Mouse (Mus musculus) large intestine, adult 2 months (tissue): ENCODE data around the gene 4930524N10Rik. TPM values are rescaled to one million over a fixed set of nuclear protein-coding genes. Genes with fewer than 3 reads are reported as not detected.

ENCODE experiments used
- DNase-seq: peaks from one replicate; pipeline ENCODE4 v3.0.0-alpha.2; 2012; ENCODE audit warnings: low read depth, low spot score
- WGBS: fragments of 180-500 bp; shearing (Covaris S2); methylation state at CpG from one replicate; pipeline ENCODE4 v1.1.7; 2018; 5-methylcytosine and 5-hydroxymethylcytosine counted together
- polyA plus RNA-seq: library from polyadenylated mRNA; depleted of rRNA; stranded (reverse); fragments of >200 nt; gene quantifications from 2 replicates; pipeline ENCODE4 v1.2.3, GENCODE M21; 2012; rRNA removed

The 4930524N10Rik gene
- polyA plus RNA-seq = not detected in 2 replicates

DNA sequence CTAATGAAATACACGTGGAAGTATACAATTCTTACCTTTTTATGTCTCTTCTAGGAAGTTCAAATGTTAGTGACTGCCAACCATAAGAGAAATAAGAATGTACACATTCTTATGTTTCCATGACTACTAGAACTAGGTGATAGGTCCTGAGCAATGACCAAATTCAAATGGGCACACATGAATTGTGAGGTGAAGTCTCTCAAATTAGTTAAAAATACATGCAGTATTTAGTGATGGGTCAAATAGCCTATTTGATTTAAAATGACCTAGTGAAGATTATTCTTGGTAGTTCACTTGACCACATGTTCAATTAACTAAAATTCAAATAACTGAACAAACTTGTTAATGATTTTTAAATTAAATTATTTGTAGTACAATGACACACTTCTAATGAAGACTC lies at the start of gene 4930524N10Rik:
Gene 4930524N10Rik, minus strand, starts transcription at position 101 of the 400 bp plus-strand sequence.
- WGBS = 13% methylated on average over 1 of the region's 1 CpGs

DNA sequence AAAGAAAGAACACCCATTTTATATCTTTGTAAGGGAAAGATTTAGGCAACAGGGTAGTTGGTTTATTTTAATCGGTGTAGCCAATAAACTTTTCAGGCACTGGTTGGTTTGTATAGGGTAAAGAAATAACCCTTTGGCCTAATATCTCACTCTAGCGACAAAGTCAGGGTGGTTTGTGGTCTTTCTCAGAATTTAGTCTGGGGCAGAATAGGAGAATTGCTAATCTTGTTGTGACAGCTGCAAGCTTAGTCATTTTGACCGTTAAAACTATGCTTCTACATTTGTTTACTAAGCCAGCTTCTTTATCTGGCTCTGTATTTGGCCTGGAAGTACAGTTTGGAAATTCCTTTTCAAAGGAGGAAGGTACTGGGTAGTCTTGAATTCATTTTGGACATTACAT lies 6.8 kb upstream of the 4930524N10Rik start:
- no peak for DNase-seq
- WGBS = 70% methylated on average over 3 of the region's 3 CpGs

More for the DNA sequence above, at the start of gene 4930524N10Rik:
- DNase-seq = no peak

GRCm38 (mm10) chrX:154349302-154350041 lies 6.3 kb upstream of the 4930524N10Rik start:
- DNase-seq = no peak
- 70% methylated on average over 7 of the region's 7 CpGs for WGBS

DNA sequence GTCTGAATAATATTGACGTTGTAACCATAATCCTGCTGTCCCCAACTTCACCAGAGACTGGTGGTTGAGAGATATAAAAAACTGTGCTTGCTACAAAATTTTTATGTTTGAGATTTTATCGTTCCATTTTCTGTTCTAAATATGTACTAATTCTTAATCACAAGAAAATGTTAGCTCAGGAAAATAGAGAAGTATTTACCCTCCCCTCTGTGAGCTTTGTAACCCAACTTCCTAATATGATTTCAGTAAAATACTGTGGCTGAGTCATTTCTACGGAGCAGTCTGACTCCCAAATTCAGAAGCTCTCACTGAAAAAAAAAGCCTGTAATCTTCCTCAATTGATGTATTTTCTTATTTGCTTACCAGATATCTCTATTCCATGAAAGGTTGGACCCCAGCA lies 4.7 kb upstream of the 4930524N10Rik start:
- 75% methylated on average over 3 of the region's 3 CpGs for WGBS
- no peak for DNase-seq

Other genes starting within 250 kb of the 4930524N10Rik start
- gene Gm15140, start 222.7 kb downstream of the 4930524N10Rik start, polyA plus RNA-seq = not detected in 2 replicates
- gene Samt4, start 138.6 kb upstream of the 4930524N10Rik start, polyA plus RNA-seq = not detected in 2 replicates
- gene Samt2, start 236.0 kb upstream of the 4930524N10Rik start, polyA plus RNA-seq = not detected in 2 replicates